Mouse (Mus musculus): ENCODE results near the gene Clock. TPM values are rescaled to one million over a fixed set of nuclear protein-coding genes. Genes with fewer than 3 reads are reported as not detected.

Gene Clock
- polyA plus RNA-seq, 1 experiment from 2014 or later, result 1.8 TPM

GRCm38 (mm10) chr5:76321249-76322196 is 16.9 kb upstream of the Clock start:
- no peak for ATAC-seq (ENCODE audit: insufficient read depth)
- Histone ChIP-seq H3K27me3 (no peaks in the 10 kb centered on the region), H3K27ac (replicated peaks) (no peak overlapping the region), H3K4me2 (no peak overlapping the region), H3K9me3 (replicated peaks) (no peaks in the 10 kb centered on the region), H3K4me3 (replicated peaks) (no peak overlapping the region), H3K9ac (no peak overlapping the region), H3K4me1 (replicated peaks) (no peaks in the 10 kb centered on the region), H3K36me3 (replicated peaks) (no peaks in the 10 kb centered on the region)
- WGBS (ENCODE audit: insufficient replicate concordance), result 61% methylated on average over 11 of the region's 11 CpGs

GRCm38 (mm10) chr5:76308206-76308605 is 3.6 kb upstream of the Clock start:
- no peaks in the 10 kb centered on the region for H3K9me3 ChIP-seq (replicated peaks)
- peaks cover 15% of the 10 kb centered on the region for H3K4me1 ChIP-seq (replicated peaks)
- H3K27me3 ChIP-seq, result peaks cover 29% of the 10 kb centered on the region
- H3K27ac ChIP-seq (replicated peaks), result no peak overlapping the region
- ATAC-seq (ENCODE audit: insufficient read depth), result no peak
- H3K4me2 ChIP-seq, result no peak overlapping the region
- no peak overlapping the region for H3K9ac ChIP-seq
- WGBS (ENCODE audit: insufficient replicate concordance), result 49% methylated on average over 2 of the region's 2 CpGs
- H3K4me3 ChIP-seq (replicated peaks), result no peak overlapping the region
- no peaks in the 10 kb centered on the region for H3K36me3 ChIP-seq (replicated peaks)

DNA sequence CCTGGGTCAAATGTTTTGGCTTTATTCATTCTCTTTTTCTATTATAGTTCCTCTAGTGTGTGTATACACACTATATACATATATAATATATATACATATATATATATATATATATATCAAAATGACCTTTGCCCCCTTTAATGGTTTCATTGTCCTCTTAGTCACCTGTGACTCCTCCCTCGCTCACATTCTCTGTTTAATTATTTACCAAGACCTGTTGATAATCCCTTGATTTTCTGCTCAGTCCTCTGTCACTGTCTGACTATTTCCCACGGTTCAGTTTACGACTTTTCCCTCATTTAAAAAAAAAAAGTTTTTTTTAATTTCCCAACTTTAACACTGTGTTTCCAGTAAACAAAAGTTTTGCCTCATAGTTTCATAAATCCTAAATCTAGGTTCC is 1.7 kb upstream of the Clock start:
- Histone ChIP-seq H3K9ac (no peak overlapping the region), H3K4me3 (replicated peaks) (no peak overlapping the region), H3K27ac (replicated peaks) (no peak overlapping the region), H3K4me1 (replicated peaks) (peaks cover 16% of the 10 kb centered on the region), H3K9me3 (replicated peaks) (no peaks in the 10 kb centered on the region), H3K4me2 (no peak overlapping the region), H3K27me3 (peaks cover 28% of the 10 kb centered on the region), H3K36me3 (replicated peaks) (no peaks in the 10 kb centered on the region)
- WGBS (ENCODE audit: insufficient replicate concordance), result 62% methylated on average over 3 of the region's 3 CpGs
- no peak for ATAC-seq (ENCODE audit: insufficient read depth)

GRCm38 (mm10) chr5:76305616-76306015 is 1.0 kb upstream of the Clock start:
- Histone ChIP-seq H3K4me2 (peak overlapping the region; percentile 88), H3K36me3 (replicated peaks) (no peaks in the 10 kb centered on the region), H3K9ac (no peak overlapping the region), H3K27ac (replicated peaks) (no peak overlapping the region), H3K4me1 (replicated peaks) (peaks cover 16% of the 10 kb centered on the region), H3K9me3 (replicated peaks) (no peaks in the 10 kb centered on the region), H3K4me3 (replicated peaks) (peak overlapping the region; percentile 79), H3K27me3 (peaks cover 27% of the 10 kb centered on the region)
- ATAC-seq (ENCODE audit: insufficient read depth), result no peak
- WGBS (ENCODE audit: insufficient replicate concordance), result 6% methylated on average over 8 of the region's 8 CpGs

GRCm38 (mm10) chr5:76303745-76304451 is 694 bp downstream of the Clock start:
- Histone ChIP-seq H3K4me1 (replicated peaks) (peaks cover 16% of the 10 kb centered on the region), H3K36me3 (replicated peaks) (no peaks in the 10 kb centered on the region), H3K4me2 (peak overlapping the region; percentile 88), H3K27me3 (peaks cover 27% of the 10 kb centered on the region), H3K27ac (replicated peaks) (peak overlapping the region; percentile 83), H3K9ac (peak overlapping the region; percentile 69), H3K9me3 (replicated peaks) (no peaks in the 10 kb centered on the region), H3K4me3 (replicated peaks) (peak overlapping the region; percentile 79)
- under 1% methylated on average over 100 of the region's 100 CpGs for WGBS (ENCODE audit: insufficient replicate concordance)
- peak; percentile 77 for ATAC-seq (ENCODE audit: insufficient read depth)

- H3K9ac ChIP-seq, result peak overlapping the region; percentile 69
- peak overlapping the region; percentile 88 for H3K4me2 ChIP-seq
- H3K9me3 ChIP-seq (replicated peaks), result no peaks in the 10 kb centered on the region
- H3K27me3 ChIP-seq, result peaks cover 27% of the 10 kb centered on the region
- H3K4me3 ChIP-seq (replicated peaks), result peak overlapping the region; percentile 79
- ATAC-seq (ENCODE audit: insufficient read depth), result no peak
- 5% methylated on average over 11 of the region's 11 CpGs for WGBS (ENCODE audit: insufficient replicate concordance)
- peak overlapping the region; percentile 83 for H3K27ac ChIP-seq (replicated peaks)
- H3K36me3 ChIP-seq (replicated peaks), result no peaks in the 10 kb centered on the region
- peaks cover 16% of the 10 kb centered on the region for H3K4me1 ChIP-seq (replicated peaks)
Observed at GRCm38 (mm10) chr5:76303379-76303744, 1.2 kb downstream of the Clock start.

- no peak overlapping the region for H3K4me2 ChIP-seq
- no peak overlapping the region for H3K27ac ChIP-seq (replicated peaks)
- H3K9ac ChIP-seq, result no peak overlapping the region
- H3K36me3 ChIP-seq (replicated peaks), result no peaks in the 10 kb centered on the region
- H3K4me1 ChIP-seq (replicated peaks), result peaks cover 16% of the 10 kb centered on the region
- H3K4me3 ChIP-seq (replicated peaks), result no peak overlapping the region
- no peak for ATAC-seq (ENCODE audit: insufficient read depth)
- WGBS (ENCODE audit: insufficient replicate concordance), result 61% methylated on average over 2 of the region's 2 CpGs
- H3K27me3 ChIP-seq, result peaks cover 27% of the 10 kb centered on the region
- no peaks in the 10 kb centered on the region for H3K9me3 ChIP-seq (replicated peaks)
Observed at GRCm38 (mm10) chr5:76302009-76302408, 2.6 kb downstream of the Clock start.

DNA sequence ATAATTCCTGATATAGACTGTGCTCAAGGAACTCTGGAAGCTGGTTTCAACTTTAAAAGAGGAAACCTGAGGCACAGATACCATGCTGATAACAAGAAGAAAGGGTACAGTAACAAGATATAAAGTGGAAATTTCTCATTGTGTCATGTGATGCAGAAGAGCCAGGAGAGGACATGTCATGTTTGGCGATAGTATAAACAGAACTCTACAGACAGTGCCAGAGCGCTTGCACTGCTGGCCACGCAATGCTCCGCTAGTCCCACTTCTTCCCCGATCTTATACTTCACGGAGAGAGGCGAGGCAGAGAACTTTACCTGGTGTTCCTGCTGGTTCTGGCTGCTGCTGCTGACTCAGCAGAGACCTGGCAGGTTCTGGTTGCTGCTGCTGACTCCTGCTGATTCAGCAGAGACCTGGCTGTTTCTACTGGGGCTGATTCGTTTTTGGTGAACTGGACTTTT is 15.3 kb downstream of the Clock start:
- no peak overlapping the region for H3K27ac ChIP-seq (replicated peaks)

GRCm38 (mm10) chr5:76288256-76288655 is 16.3 kb downstream of the Clock start:
- ATAC-seq (ENCODE audit: insufficient read depth), result no peak
- H3K4me1 ChIP-seq (replicated peaks), result peaks cover 9% of the 10 kb centered on the region
- no peak overlapping the region for H3K27ac ChIP-seq (replicated peaks)
- H3K27me3 ChIP-seq, result no peaks in the 10 kb centered on the region
- H3K36me3 ChIP-seq (replicated peaks), result no peaks in the 10 kb centered on the region
- no peak overlapping the region for H3K4me2 ChIP-seq
- 71% methylated on average over 3 of the region's 3 CpGs for WGBS (ENCODE audit: insufficient replicate concordance)
- H3K9me3 ChIP-seq (replicated peaks), result no peaks in the 10 kb centered on the region
- no peak overlapping the region for H3K4me3 ChIP-seq (replicated peaks)
- H3K9ac ChIP-seq, result no peak overlapping the region

More for the DNA sequence above, 15.3 kb downstream of the Clock start:
- no peak for ATAC-seq (ENCODE audit: insufficient read depth)
- Histone ChIP-seq H3K9ac (no peak overlapping the region), H3K36me3 (replicated peaks) (no peaks in the 10 kb centered on the region), H3K4me3 (replicated peaks) (no peak overlapping the region), H3K4me2 (no peak overlapping the region), H3K27me3 (no peaks in the 10 kb centered on the region), H3K4me1 (replicated peaks) (peaks cover 9% of the 10 kb centered on the region), H3K9me3 (replicated peaks) (no peaks in the 10 kb centered on the region)
- WGBS (ENCODE audit: insufficient replicate concordance), result 70% methylated on average over 8 of the region's 8 CpGs

GRCm38 (mm10) chr5:76287062-76287461 is 17.5 kb downstream of the Clock start:
- Histone ChIP-seq H3K4me1 (replicated peaks) (peaks cover 9% of the 10 kb centered on the region), H3K27me3 (no peaks in the 10 kb centered on the region), H3K9me3 (replicated peaks) (no peaks in the 10 kb centered on the region), H3K9ac (no peak overlapping the region), H3K27ac (replicated peaks) (no peak overlapping the region), H3K36me3 (replicated peaks) (no peaks in the 10 kb centered on the region), H3K4me3 (replicated peaks) (no peak overlapping the region), H3K4me2 (no peak overlapping the region)
- no peak for ATAC-seq (ENCODE audit: insufficient read depth)
- 42% methylated on average over 5 of the region's 5 CpGs for WGBS (ENCODE audit: insufficient replicate concordance)

DNA sequence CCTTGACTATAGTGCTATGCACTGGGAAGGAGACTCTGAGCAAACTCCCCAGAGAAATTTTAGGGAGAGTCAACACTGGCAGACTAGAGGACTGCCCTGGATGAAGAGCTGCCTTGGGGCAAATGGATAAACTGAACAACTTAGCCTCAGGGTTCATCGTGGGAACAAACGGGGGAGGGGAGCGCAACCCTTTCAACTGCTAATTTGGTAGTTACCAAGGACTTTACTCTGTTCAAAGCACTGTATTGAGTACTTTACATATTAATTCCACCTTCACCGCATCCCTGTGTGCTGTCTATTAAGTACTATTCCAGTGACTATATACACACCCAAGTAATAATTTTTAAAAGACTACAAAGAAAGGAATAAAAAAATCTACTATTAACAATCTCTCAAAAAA is 18.9 kb downstream of the Clock start:
- H3K9ac ChIP-seq, result no peak overlapping the region
- H3K27ac ChIP-seq (replicated peaks), result no peak overlapping the region
- no peak for ATAC-seq (ENCODE audit: insufficient read depth)
- H3K4me1 ChIP-seq (replicated peaks), result peaks cover 9% of the 10 kb centered on the region
- no peaks in the 10 kb centered on the region for H3K36me3 ChIP-seq (replicated peaks)
- H3K4me3 ChIP-seq (replicated peaks), result no peak overlapping the region
- H3K27me3 ChIP-seq, result no peaks in the 10 kb centered on the region
- no peak overlapping the region for H3K4me2 ChIP-seq
- WGBS (ENCODE audit: insufficient replicate concordance), result 85% methylated on average over 4 of the region's 4 CpGs
- H3K9me3 ChIP-seq (replicated peaks), result no peaks in the 10 kb centered on the region

Data from liver, embryonic 15.5 days (tissue).